Mouse (Mus musculus): ENCODE results near the gene Shoc2.

Gene Shoc2

GRCm38 (mm10) chr19:54015503-54015902 is 71.4 kb downstream of the Shoc2 start:
- no peak for DNase-seq (ENCODE audit: low read depth, low spot score)

GRCm38 (mm10) chr19:54035100-54035499 is 91.0 kb downstream of the Shoc2 start:
- no peak for DNase-seq (ENCODE audit: low read depth, low spot score)

GRCm38 (mm10) chr19:54039441-54039840 is 95.3 kb downstream of the Shoc2 start:
- DNase-seq (ENCODE audit: low read depth, low spot score): no peak

GRCm38 (mm10) chr19:54040356-54041028 is 96.4 kb downstream of the Shoc2 start:
- no peak for DNase-seq (ENCODE audit: low read depth, low spot score)

GRCm38 (mm10) chr19:54041029-54041367 is 96.9 kb downstream of the Shoc2 start:
- DNase-seq (ENCODE audit: low read depth, low spot score): no peak

- DNase-seq (ENCODE audit: low read depth, low spot score): no peak
Observed at GRCm38 (mm10) chr19:54043851-54044250, 99.7 kb downstream of the Shoc2 start, which contains the start of gene Adra2a. Adra2a (plus strand) TSS chr19:54044151.

GRCm38 (mm10) chr19:54044507-54045371 is 100.6 kb downstream of the Shoc2 start:
- DNase-seq (ENCODE audit: low read depth, low spot score): peak; percentile 89

- peak; percentile 33 for DNase-seq (ENCODE audit: low read depth, low spot score)
Observed at GRCm38 (mm10) chr19:54045412-54045811, 101.3 kb downstream of the Shoc2 start.

- DNase-seq (ENCODE audit: low read depth, low spot score): peak; percentile 23
Observed at GRCm38 (mm10) chr19:54045931-54046683, 102.0 kb downstream of the Shoc2 start.

GRCm38 (mm10) chr19:54046684-54047070 is 102.6 kb downstream of the Shoc2 start:
- peak; percentile 19 for DNase-seq (ENCODE audit: low read depth, low spot score)

- peak; percentile 25 for DNase-seq (ENCODE audit: low read depth, low spot score)
Observed at GRCm38 (mm10) chr19:54047386-54048050, 103.4 kb downstream of the Shoc2 start.

- DNase-seq (ENCODE audit: low read depth, low spot score): peak; percentile 13
Observed at GRCm38 (mm10) chr19:54048161-54048885, 104.2 kb downstream of the Shoc2 start.

- DNase-seq (ENCODE audit: low read depth, low spot score): no peak
Observed at GRCm38 (mm10) chr19:54051651-54052050, 107.5 kb downstream of the Shoc2 start.

- no peak for DNase-seq (ENCODE audit: low read depth, low spot score)
Observed at GRCm38 (mm10) chr19:54055845-54056244, 111.7 kb downstream of the Shoc2 start.

- no peak for DNase-seq (ENCODE audit: low read depth, low spot score)
Observed at GRCm38 (mm10) chr19:54068447-54068846, 124.3 kb downstream of the Shoc2 start.

GRCm38 (mm10) chr19:54070521-54070920 is 126.4 kb downstream of the Shoc2 start:
- no peak for DNase-seq (ENCODE audit: low read depth, low spot score)

GRCm38 (mm10) chr19:54072233-54072800 is 128.2 kb downstream of the Shoc2 start:
- no peak for DNase-seq (ENCODE audit: low read depth, low spot score)

- peak; percentile 27 for DNase-seq (ENCODE audit: low read depth, low spot score)
Observed at GRCm38 (mm10) chr19:54076362-54077349, 132.6 kb downstream of the Shoc2 start.

- DNase-seq (ENCODE audit: low read depth, low spot score): no peak
Observed at GRCm38 (mm10) chr19:54081303-54081702, 137.2 kb downstream of the Shoc2 start.
